Mouse (Mus musculus) mesoderm, embryonic 11.5 days (tissue): ENCODE measurements at regions not wholly inside any gene's neighbourhood (a gene's known extent, or its start where the extent isn't known, plus 50 kb on each side); places are given as distances from the start of the nearest gene placed in this dataset.
A peak's percentile ranks its signal among the peaks of the same experiment; 100 is the strongest.

ENCODE experiments used
- DNase-seq: peaks from one replicate; pipeline ENCODE4 v3.0.0-alpha.2; 2012; ENCODE audit warnings: low read depth, low spot score

GRCm38 (mm10) chr14:29869930-29870329 is 98.2 kb upstream of the Selenok start:
- DNase-seq, result no peak

- no peak for DNase-seq
Measured at GRCm38 (mm10) chr14:29876668-29877067, 91.4 kb upstream of the Selenok start.

GRCm38 (mm10) chr14:29877671-29878422 is 90.3 kb upstream of the Selenok start:
- DNase-seq, result no peak

- no peak for DNase-seq
Measured at GRCm38 (mm10) chr14:29878423-29878800, 89.7 kb upstream of the Selenok start.

GRCm38 (mm10) chr14:29879283-29879682 is 88.8 kb upstream of the Selenok start:
- no peak for DNase-seq

- no peak for DNase-seq
Measured at GRCm38 (mm10) chr14:29882666-29883344, 85.3 kb upstream of the Selenok start.

GRCm38 (mm10) chr14:29895332-29895988 is 72.6 kb upstream of the Selenok start:
- DNase-seq, result peak; percentile 13

GRCm38 (mm10) chr14:29895989-29896675 is 72.0 kb upstream of the Selenok start:
- no peak for DNase-seq

GRCm38 (mm10) chr14:29900931-29901330 is 67.2 kb upstream of the Selenok start:
- DNase-seq, result no peak

- no peak for DNase-seq
Measured at GRCm38 (mm10) chr14:29903574-29903973, 64.5 kb upstream of the Selenok start.

GRCm38 (mm10) chr14:29904856-29905255 is 63.3 kb upstream of the Selenok start:
- no peak for DNase-seq

GRCm38 (mm10) chr14:29909741-29910140 is 58.4 kb upstream of the Selenok start:
- DNase-seq, result no peak
